Mouse (Mus musculus) myocyte (in vitro differentiated cells): ENCODE measurements at regions not wholly inside any gene's neighbourhood (a gene's known extent, or its start where the extent isn't known, plus 50 kb on each side); places are given as distances from the start of the nearest gene placed in this dataset.

Experiments
- H3K27me3 ChIP-seq: one replicate; pipeline ENCODE4 v1.6.1; 2011; ENCODE audit not compliant: control insufficient read depth, insufficient read depth, insufficient read length
- H3K36me3 ChIP-seq: one replicate; pipeline ENCODE4 v1.6.1; 2011; ENCODE audit not compliant: control insufficient read depth, insufficient read depth
- H3K4me2 ChIP-seq: one replicate; pipeline ENCODE4 v1.6.1; 2011; ENCODE audit warnings: low read depth, control low read depth
- H3K4me3 ChIP-seq: one replicate; pipeline ENCODE4 v1.5.1; 2011; ENCODE audit warnings: mild to moderate bottlenecking, control low read depth, moderate library complexity
- H3K79me2 ChIP-seq: one replicate; pipeline ENCODE4 v1.6.1; 2011; ENCODE audit not compliant: control insufficient read depth, insufficient read depth
- H3ac ChIP-seq: one replicate; pipeline ENCODE4 v1.6.1; 2011; ENCODE audit not compliant: control insufficient read depth, insufficient read length
- CEBPB ChIP-seq: IDR thresholded peaks from 2 replicates; pipeline ENCODE4 v1.6.1; 2011; ENCODE audit warnings: mild to moderate bottlenecking, moderate library complexity; ENCODE audit not compliant: poor library complexity, insufficient read depth, severe bottlenecking
- E2F4 ChIP-seq: IDR thresholded peaks from one replicate; pipeline ENCODE4 v1.6.1; 2011; ENCODE audit warnings: mild to moderate bottlenecking, control low read depth, moderate library complexity; ENCODE audit not compliant: insufficient read depth
- MAX ChIP-seq: IDR thresholded peaks from one replicate; pipeline ENCODE4 v1.6.1; 2011; ENCODE audit warnings: low read depth, mild to moderate bottlenecking, control low read depth
- MYOD1 ChIP-seq, 3 experiments: IDR thresholded peaks; one replicate each; pipeline ENCODE4 v1.6.1; 2011; ENCODE audit warnings: control low read depth in 2 of 3, low read depth in 2 of 3, mild to moderate bottlenecking in 2 of 3, moderate library complexity in 1 of 3; ENCODE audit not compliant: insufficient read length in 2 of 3, control insufficient read depth in 1 of 3
- MYOG ChIP-seq, 3 experiments: IDR thresholded peaks; one replicate each; pipeline ENCODE4 v1.6.1; 2011; ENCODE audit warnings: control low read depth in 2 of 3, low read depth in 2 of 3, mild to moderate bottlenecking in 2 of 3; ENCODE audit not compliant: insufficient read length in 2 of 3, control insufficient read depth in 1 of 3, insufficient read depth in 1 of 3
- POLR2A ChIP-seq: IDR thresholded peaks from one replicate; pipeline ENCODE4 v1.6.1; 2011; ENCODE audit warnings: low read depth, mild to moderate bottlenecking, control low read depth, moderate library complexity; ENCODE audit not compliant: insufficient read length
- POLR2AphosphoS2 ChIP-seq: IDR thresholded peaks from one replicate; pipeline ENCODE4 v1.6.1; 2011; ENCODE audit warnings: low read depth, control low read depth; ENCODE audit not compliant: insufficient read length
- REST ChIP-seq: IDR thresholded peaks from one replicate; pipeline ENCODE4 v1.6.1; 2011; ENCODE audit warnings: mild to moderate bottlenecking, control low read depth, moderate library complexity; ENCODE audit not compliant: insufficient read depth, insufficient read length
- SRF ChIP-seq: IDR thresholded peaks from one replicate; pipeline ENCODE4 v1.6.1; 2011; ENCODE audit warnings: low read depth; ENCODE audit not compliant: control insufficient read depth, insufficient read length
- TCF12 ChIP-seq: IDR thresholded peaks from one replicate; pipeline ENCODE4 v1.6.1; 2011; ENCODE audit warnings: mild to moderate bottlenecking, control low read depth; ENCODE audit not compliant: poor library complexity, insufficient read depth, severe bottlenecking
- TCF3 ChIP-seq: IDR thresholded peaks from one replicate; pipeline ENCODE4 v1.6.1; 2011; ENCODE audit warnings: low read depth, control low read depth; ENCODE audit not compliant: insufficient read length
- USF1 ChIP-seq: IDR thresholded peaks from one replicate; pipeline ENCODE4 v1.6.1; 2011; ENCODE audit warnings: low read depth, mild to moderate bottlenecking, control low read depth, moderate library complexity

GRCm38 (mm10) chr13:47398976-47399375 is 276.5 kb downstream of the Rnf144b start:
- no peak overlapping the region for H3ac ChIP-seq
- no peaks in the 10 kb centered on the region for H3K27me3 ChIP-seq
- no peaks in the 10 kb centered on the region for H3K79me2 ChIP-seq
- no peaks in the 10 kb centered on the region for H3K36me3 ChIP-seq
- no peak overlapping the region for H3K4me2 ChIP-seq
- TF ChIP-seq MYOD1 (IDR thresholded peaks at IDR 0.05; ENCODE audit: control insufficient read depth in 1 of 3, insufficient read length in 2 of 3, low read depth in 2 of 3) (no peak), TCF12 (no peak)
- no peak overlapping the region for H3K4me3 ChIP-seq

- Histone ChIP-seq H3ac (no peak overlapping the region), H3K4me2 (no peak overlapping the region), H3K79me2 (no peaks in the 10 kb centered on the region), H3K27me3 (no peaks in the 10 kb centered on the region), H3K4me3 (no peak overlapping the region), H3K36me3 (no peaks in the 10 kb centered on the region)
- no peak for TF ChIP-seq MYOD1 (IDR thresholded peaks at IDR 0.05; ENCODE audit: control insufficient read depth in 1 of 3, insufficient read length in 2 of 3, low read depth in 2 of 3)
- TF ChIP-seq USF1 = no peak
- TF ChIP-seq MYOG (IDR thresholded peaks at IDR 0.05; ENCODE audit: control insufficient read depth in 1 of 3, insufficient read depth in 1 of 3, insufficient read length in 2 of 3, low read depth in 2 of 3) = no peak
- no peak for TF ChIP-seq E2F4
- no peak for TF ChIP-seq POLR2AphosphoS2
- no peak for TF ChIP-seq SRF
- no peak for TF ChIP-seq CEBPB
- no peak for TF ChIP-seq POLR2A
- no peak for TF ChIP-seq REST
- TF ChIP-seq TCF12 = no peak
- no peak for TF ChIP-seq MAX
- TF ChIP-seq TCF3 = no peak
Observed at GRCm38 (mm10) chr13:47413261-47413660, 290.8 kb downstream of the Rnf144b start.

- Histone ChIP-seq H3K27me3 (no peaks in the 10 kb centered on the region), H3K79me2 (no peaks in the 10 kb centered on the region), H3K4me2 (no peak overlapping the region), H3ac (no peak overlapping the region), H3K4me3 (no peak overlapping the region), H3K36me3 (no peaks in the 10 kb centered on the region)
- TF ChIP-seq TCF3 = no peak
- TF ChIP-seq SRF = no peak
- no peak for TF ChIP-seq REST
- no peak for TF ChIP-seq CEBPB
- no peak for TF ChIP-seq POLR2AphosphoS2
- TF ChIP-seq E2F4 = no peak
- no peak for TF ChIP-seq MYOD1 (IDR thresholded peaks at IDR 0.05; ENCODE audit: control insufficient read depth in 1 of 3, insufficient read length in 2 of 3, low read depth in 2 of 3)
Observed at GRCm38 (mm10) chr13:47413940-47414339, 291.5 kb downstream of the Rnf144b start.

GRCm38 (mm10) chr13:47429856-47430365 is 307.5 kb downstream of the Rnf144b start:
- TF ChIP-seq REST (no peak), POLR2AphosphoS2 (no peak), USF1 (no peak), MYOD1 (IDR thresholded peaks at IDR 0.05; ENCODE audit: control insufficient read depth in 1 of 3, insufficient read length in 2 of 3, low read depth in 2 of 3) (no peak), MYOG (IDR thresholded peaks at IDR 0.05; ENCODE audit: control insufficient read depth in 1 of 3, insufficient read depth in 1 of 3, insufficient read length in 2 of 3, low read depth in 2 of 3) (no peak), CEBPB (no peak), E2F4 (no peak), SRF (no peak), TCF3 (no peak), MAX (no peak), POLR2A (no peak), TCF12 (no peak)
- H3K27me3 ChIP-seq = peaks cover 4% of the 10 kb centered on the region
- no peaks in the 10 kb centered on the region for H3K36me3 ChIP-seq
- H3ac ChIP-seq = no peak overlapping the region
- H3K79me2 ChIP-seq = no peaks in the 10 kb centered on the region
- H3K4me2 ChIP-seq = no peak overlapping the region
- H3K4me3 ChIP-seq = no peak overlapping the region

GRCm38 (mm10) chr13:47430409-47430808 is 308.0 kb downstream of the Rnf144b start:
- Histone ChIP-seq H3ac (no peak overlapping the region), H3K4me3 (no peak overlapping the region), H3K4me2 (no peak overlapping the region), H3K36me3 (no peaks in the 10 kb centered on the region), H3K79me2 (no peaks in the 10 kb centered on the region), H3K27me3 (peaks cover 4% of the 10 kb centered on the region)
- TF ChIP-seq USF1 (no peak), E2F4 (no peak), REST (no peak), MYOD1 (IDR thresholded peaks at IDR 0.05; ENCODE audit: control insufficient read depth in 1 of 3, insufficient read length in 2 of 3, low read depth in 2 of 3) (no peak), SRF (no peak), TCF12 (no peak), POLR2AphosphoS2 (no peak), MAX (no peak), CEBPB (no peak)
